Mouse (Mus musculus): ENCODE measurements at regions not wholly inside any gene's neighbourhood (a gene's known extent, or its start where the extent isn't known, plus 50 kb on each side); places are given as distances from the start of the nearest gene placed in this dataset.
A peak's percentile ranks its signal among the peaks of the same experiment; 100 is the strongest.

GRCm38 (mm10) chr3:42892016-42892699, 1149.7 kb downstream of the D3Ertd751e start:
- Histone ChIP-seq H3K27me3 (ENCODE audit: control insufficient read depth, insufficient read depth, low read length) (no peaks in the 10 kb centered on the region), H3K4me3 (replicated peaks; ENCODE audit: insufficient read depth, low read depth, low read length) (no peak overlapping the region), H3K27ac (ENCODE audit: insufficient read depth, low read length) (no peak overlapping the region), H3K4me1 (ENCODE audit: control insufficient read depth, insufficient read depth, low read length) (peaks cover 2% of the 10 kb centered on the region; the same call in 1 of the 2 replicates)
- peak in 1 of 2 experiments; percentile 11 for DNase-seq
- 26% methylated on average over 7 of the region's 7 CpGs for WGBS
- no peak for TF ChIP-seq POLR2A (IDR thresholded peaks at IDR 0.05; ENCODE audit: borderline replicate concordance, insufficient read depth, low read length)
- TF ChIP-seq CTCF (IDR thresholded peaks at IDR 0.05; ENCODE audit: borderline replicate concordance, insufficient read depth, low read depth, low read length), result no peak

GRCm38 (mm10) chr3:42895787-42896186, 1153.4 kb downstream of the D3Ertd751e start:
- TF ChIP-seq CTCF (IDR thresholded peaks at IDR 0.05; ENCODE audit: borderline replicate concordance, insufficient read depth, low read depth, low read length), result no peak
- no peak for TF ChIP-seq POLR2A (IDR thresholded peaks at IDR 0.05; ENCODE audit: borderline replicate concordance, insufficient read depth, low read length)
- Histone ChIP-seq H3K4me1 (ENCODE audit: control insufficient read depth, insufficient read depth, low read length) (peaks cover 2% of the 10 kb centered on the region; the same call in 1 of the 2 replicates), H3K27me3 (ENCODE audit: control insufficient read depth, insufficient read depth, low read length) (no peaks in the 10 kb centered on the region), H3K27ac (ENCODE audit: insufficient read depth, low read length) (no peak overlapping the region), H3K4me3 (replicated peaks; ENCODE audit: insufficient read depth, low read depth, low read length) (no peak overlapping the region)
- 59% methylated on average over 3 of the region's 3 CpGs for WGBS
- no peak for DNase-seq

DNA sequence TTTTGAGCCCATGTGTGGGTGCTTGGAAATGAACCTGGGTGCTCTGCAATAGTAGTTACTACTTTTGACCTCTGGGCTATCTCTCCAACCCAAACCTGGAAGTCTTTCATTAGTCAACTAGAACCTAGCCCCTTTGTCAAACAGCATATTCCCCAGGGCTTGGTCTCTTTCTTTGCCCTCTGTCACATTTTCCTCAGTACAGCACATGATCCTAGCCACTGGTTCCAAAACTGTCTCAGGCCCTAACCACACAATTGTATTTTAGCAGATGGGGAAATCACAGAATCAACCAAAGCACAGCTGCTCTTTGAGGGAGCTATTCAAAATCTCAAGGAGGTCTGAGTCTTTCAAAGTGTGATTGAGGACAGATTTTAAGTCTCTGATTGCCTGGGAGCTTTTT, 1155.5 kb downstream of the D3Ertd751e start:
- DNase-seq, result no peak
- H3K4me3 ChIP-seq (replicated peaks; ENCODE audit: insufficient read depth, low read depth, low read length), result no peak overlapping the region
- H3K27me3 ChIP-seq (ENCODE audit: control insufficient read depth, insufficient read depth, low read length), result no peaks in the 10 kb centered on the region
- no peak overlapping the region for H3K27ac ChIP-seq (ENCODE audit: insufficient read depth, low read length)
- H3K4me1 ChIP-seq (ENCODE audit: control insufficient read depth, insufficient read depth, low read length), result no peaks in the 10 kb centered on the region
- TF ChIP-seq CTCF (IDR thresholded peaks at IDR 0.05; ENCODE audit: borderline replicate concordance, insufficient read depth, low read depth, low read length) (no peak), POLR2A (IDR thresholded peaks at IDR 0.05; ENCODE audit: borderline replicate concordance, insufficient read depth, low read length) (no peak)

DNA sequence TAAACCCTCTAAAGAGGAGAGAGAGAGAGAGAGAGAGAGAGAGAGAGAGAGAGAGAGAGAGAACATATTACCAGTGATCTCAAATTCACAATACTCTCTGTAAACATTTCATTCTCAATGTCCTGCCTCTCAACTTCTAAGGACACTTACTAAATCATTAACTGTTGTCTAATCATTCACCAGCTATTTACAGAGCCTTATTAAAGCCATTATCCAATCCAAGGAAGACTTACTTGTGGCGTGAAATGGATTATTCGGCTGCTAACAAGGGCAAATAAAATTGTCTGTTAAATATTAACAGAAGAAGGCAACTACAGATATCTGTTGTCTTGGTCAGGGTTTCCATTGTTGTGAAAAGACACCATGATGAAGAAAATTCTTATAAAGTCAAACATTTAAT, 1156.5 kb downstream of the D3Ertd751e start:
- Histone ChIP-seq H3K4me3 (replicated peaks; ENCODE audit: insufficient read depth, low read depth, low read length) (no peak overlapping the region), H3K4me1 (ENCODE audit: control insufficient read depth, insufficient read depth, low read length) (no peaks in the 10 kb centered on the region), H3K27ac (ENCODE audit: insufficient read depth, low read length) (no peak overlapping the region), H3K27me3 (ENCODE audit: control insufficient read depth, insufficient read depth, low read length) (no peaks in the 10 kb centered on the region)
- whole genome bisulfite sequencing, result 95% methylated on average over 2 of the region's 2 CpGs
- no peak for DNase-seq
- TF ChIP-seq POLR2A (IDR thresholded peaks at IDR 0.05; ENCODE audit: borderline replicate concordance, insufficient read depth, low read length) (no peak), CTCF (IDR thresholded peaks at IDR 0.05; ENCODE audit: borderline replicate concordance, insufficient read depth, low read depth, low read length) (no peak)

- no peaks in the 10 kb centered on the region for H3K4me1 ChIP-seq (ENCODE audit: control insufficient read depth, insufficient read depth, low read length)
- H3K27me3 ChIP-seq (ENCODE audit: control insufficient read depth, insufficient read depth, low read length), result no peaks in the 10 kb centered on the region
- H3K27ac ChIP-seq (ENCODE audit: insufficient read depth, low read length), result no peak overlapping the region
- WGBS, result 86% methylated on average over 2 of the region's 2 CpGs
- no peak overlapping the region for H3K4me3 ChIP-seq (replicated peaks; ENCODE audit: insufficient read depth, low read depth, low read length)
- TF ChIP-seq POLR2A (IDR thresholded peaks at IDR 0.05; ENCODE audit: borderline replicate concordance, insufficient read depth, low read length), result no peak
- TF ChIP-seq CTCF (IDR thresholded peaks at IDR 0.05; ENCODE audit: borderline replicate concordance, insufficient read depth, low read depth, low read length), result no peak
- no peak for DNase-seq
Observed at GRCm38 (mm10) chr3:42900984-42901383, 1158.6 kb downstream of the D3Ertd751e start.

DNA sequence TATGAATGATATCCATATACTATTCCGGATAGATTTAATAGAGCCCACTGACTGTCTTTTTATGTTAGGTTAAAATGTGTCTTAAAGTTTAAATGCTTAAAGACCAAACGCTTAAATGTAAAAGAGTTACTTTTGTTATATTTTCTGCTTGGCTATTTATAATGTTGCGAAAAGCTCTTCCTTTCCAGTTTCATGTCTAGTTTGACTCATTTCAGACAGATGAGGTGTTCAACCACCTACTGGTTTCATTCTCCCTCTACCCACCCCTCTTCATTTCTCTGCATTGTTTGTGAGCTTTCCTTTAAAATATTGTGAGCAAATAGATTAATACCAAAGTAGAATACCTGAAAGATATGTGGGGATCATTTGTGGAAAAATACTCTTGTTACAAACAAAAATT, 1163.8 kb downstream of the D3Ertd751e start:
- TF ChIP-seq POLR2A (IDR thresholded peaks at IDR 0.05; ENCODE audit: borderline replicate concordance, insufficient read depth, low read length), result no peak
- no peak for TF ChIP-seq CTCF (IDR thresholded peaks at IDR 0.05; ENCODE audit: borderline replicate concordance, insufficient read depth, low read depth, low read length)
- H3K4me1 ChIP-seq (ENCODE audit: control insufficient read depth, insufficient read depth, low read length), result no peaks in the 10 kb centered on the region
- H3K4me3 ChIP-seq (replicated peaks; ENCODE audit: insufficient read depth, low read depth, low read length), result no peak overlapping the region
- H3K27ac ChIP-seq (ENCODE audit: insufficient read depth, low read length), result no peak overlapping the region
- no peak for DNase-seq
- H3K27me3 ChIP-seq (ENCODE audit: control insufficient read depth, insufficient read depth, low read length), result no peaks in the 10 kb centered on the region
- WGBS, result 96% methylated on average over 3 of the region's 3 CpGs

DNA sequence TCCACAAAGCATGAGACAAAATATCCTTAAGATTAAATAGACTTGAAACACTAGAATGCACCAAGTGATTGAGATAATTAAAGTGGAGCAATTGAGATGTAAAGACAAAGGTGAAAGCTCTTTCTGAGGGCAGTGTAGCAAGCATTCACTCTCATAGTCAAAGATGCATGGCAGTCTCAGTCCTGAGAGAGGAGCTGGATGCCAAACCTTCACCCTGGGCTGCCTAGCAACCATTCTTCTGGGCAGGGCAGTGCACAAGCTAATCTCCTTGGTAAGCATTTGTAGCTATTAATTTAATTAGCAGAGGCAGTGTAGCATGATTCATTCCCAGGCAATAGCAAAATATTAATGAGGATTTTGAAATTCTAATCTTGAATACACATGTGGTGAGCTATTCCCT, 1166.0 kb downstream of the D3Ertd751e start:
- Histone ChIP-seq H3K4me1 (ENCODE audit: control insufficient read depth, insufficient read depth, low read length) (no peaks in the 10 kb centered on the region), H3K27ac (ENCODE audit: insufficient read depth, low read length) (no peak overlapping the region), H3K27me3 (ENCODE audit: control insufficient read depth, insufficient read depth, low read length) (no peaks in the 10 kb centered on the region), H3K4me3 (replicated peaks; ENCODE audit: insufficient read depth, low read depth, low read length) (no peak overlapping the region)
- no peak for DNase-seq
- no peak for TF ChIP-seq CTCF (IDR thresholded peaks at IDR 0.05; ENCODE audit: borderline replicate concordance, insufficient read depth, low read depth, low read length)
- no peak for TF ChIP-seq POLR2A (IDR thresholded peaks at IDR 0.05; ENCODE audit: borderline replicate concordance, insufficient read depth, low read length)

DNA sequence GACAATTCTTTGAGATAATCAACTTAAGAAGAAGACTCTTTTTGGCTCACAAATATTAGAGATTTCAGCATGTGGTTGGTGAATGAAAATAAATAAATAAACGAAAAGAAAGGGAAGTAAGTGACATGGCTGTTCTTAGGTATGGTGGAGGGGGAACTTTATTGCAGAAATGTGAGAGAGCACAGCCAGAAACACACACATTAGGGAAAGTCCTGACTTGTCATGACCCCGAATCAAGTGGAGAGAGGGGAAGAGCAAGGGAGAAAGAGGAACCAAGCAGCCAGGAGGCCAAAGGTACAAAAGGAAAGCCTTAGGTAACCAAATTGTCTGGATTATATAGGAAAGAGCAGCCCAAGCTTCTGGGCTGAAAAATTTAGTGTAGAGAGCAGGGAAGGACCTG, 1172.7 kb downstream of the D3Ertd751e start:
- DNase-seq, result no peak
- H3K27me3 ChIP-seq (ENCODE audit: control insufficient read depth, insufficient read depth, low read length), result no peaks in the 10 kb centered on the region
- 75% methylated on average over 2 of the region's 2 CpGs for WGBS
- H3K4me3 ChIP-seq (replicated peaks; ENCODE audit: insufficient read depth, low read depth, low read length), result no peak overlapping the region
- no peaks in the 10 kb centered on the region for H3K4me1 ChIP-seq (ENCODE audit: control insufficient read depth, insufficient read depth, low read length)
- H3K27ac ChIP-seq (ENCODE audit: insufficient read depth, low read length), result no peak overlapping the region
- TF ChIP-seq POLR2A (IDR thresholded peaks at IDR 0.05; ENCODE audit: borderline replicate concordance, insufficient read depth, low read length) (no peak), CTCF (IDR thresholded peaks at IDR 0.05; ENCODE audit: borderline replicate concordance, insufficient read depth, low read depth, low read length) (no peak)

All from cerebellum, adult 2 months (tissue).